Mouse (Mus musculus) left cerebral cortex, postnatal 36 days (tissue): ENCODE measurements around the gene Xylt2. TPM values are rescaled to one million over a fixed set of nuclear protein-coding genes. Genes with fewer than 3 reads are reported as not detected.

Source experiments
- DNase-seq, 2 experiments: peaks; one replicate each; pipeline ENCODE4 v3.0.0; 2021 to 2022; ENCODE audit warnings: low spot score in 2 of 2, mixed read lengths in 1 of 2
- intact Hi-C: fragments of 180-260 bp; cut with DNase I; formaldehyde crosslinking; loops from one replicate; pipeline ENCODE4 v1.15.1; 2025
- total RNA-seq, 2 experiments: library from RNA; stranded (reverse); gene quantifications; 2 replicates each; pipeline ENCODE4 v1.2.3; 2021

Xylt2 gene
- total RNA-seq, 2 experiments from 2014 or later, result 24.5 to 26.0 TPM

GRCm38 (mm10) chr11:94621458-94621852 lies 55.9 kb downstream of the Xylt2 start:
- intact Hi-C loops, result no loop called here
- DNase-seq, result no peak

GRCm38 (mm10) chr11:94620766-94621457 lies 56.4 kb downstream of the Xylt2 start:
- DNase-seq, result no peak
- intact Hi-C loops, result no loop called here

- intact Hi-C loops, result no loop called here
These were observed 59.7 kb downstream of the Xylt2 start for GRCm38 (mm10) chr11:94617646-94618045.

GRCm38 (mm10) chr11:94615494-94615893 lies 61.8 kb downstream of the Xylt2 start:
- no peak for DNase-seq
- intact Hi-C loops, result no loop called here

More at GRCm38 (mm10) chr11:94617646-94618045, 59.7 kb downstream of the Xylt2 start:
- no peak for DNase-seq

- intact Hi-C loops, result no loop called here
These were observed 62.7 kb downstream of the Xylt2 start for GRCm38 (mm10) chr11:94614603-94615002.

More at GRCm38 (mm10) chr11:94614603-94615002, 62.7 kb downstream of the Xylt2 start:
- DNase-seq, result no peak

Other genes with a start within 250 kb of the Xylt2 start
- 100 to 1,000 TPM in 1 of 2 experiments, 10 to 100 TPM in 1; 70.9 to 105 TPM for gene Cacna1g, start 203.3 kb downstream of the Xylt2 start, total RNA-seq
- gene Spata20, start 191.3 kb downstream of the Xylt2 start, total RNA-seq, result 1 to 10 TPM in 1 of 2 experiments, under 1 TPM in 1; 0.27 to 1.3 TPM
- gene Epn3, start 177.5 kb downstream of the Xylt2 start, total RNA-seq, result 1 to 10 TPM in 1 of 2 experiments, under 1 TPM in 1; 0.77 to 1.4 TPM
- 1 to 10 TPM; 5.5 to 7.7 TPM for gene Mycbpap, start 155.8 kb downstream of the Xylt2 start, total RNA-seq
- gene Rsad1, start 128.3 kb downstream of the Xylt2 start, total RNA-seq, result 10 to 100 TPM; 15.2 to 15.9 TPM
- under 1 TPM in 1 of 2 experiments, not detected in 1; 0.20 TPM for gene Chad, start 112.5 kb downstream of the Xylt2 start, total RNA-seq
- gene Acsf2, start 75.6 kb downstream of the Xylt2 start, total RNA-seq, result 10 to 100 TPM; 14.8 to 16.7 TPM
- gene Lrrc59, start 47.7 kb downstream of the Xylt2 start, total RNA-seq, result 10 to 100 TPM; 86.6 to 90.4 TPM
- gene Mrpl27, start 23.7 kb downstream of the Xylt2 start, total RNA-seq, result 10 to 100 TPM; 66.0 to 68.6 TPM
- gene Eme1, start 23.6 kb downstream of the Xylt2 start, total RNA-seq, result not detected
- not detected for gene Gm11541, start 27.0 kb upstream of the Xylt2 start, total RNA-seq
- gene Cdc34b, start 64.3 kb upstream of the Xylt2 start, total RNA-seq, result under 1 TPM in 1 of 2 experiments, not detected in 1; 0.34 TPM
- gene Tmem92, start 105.2 kb upstream of the Xylt2 start, total RNA-seq, result under 1 TPM in 1 of 2 experiments, not detected in 1; 0.22 TPM